Mouse (Mus musculus): Measurements from ENCODE around the gene Cyp4b1.
"Not testable (repeated sequence)": the region's sequence is repeated elsewhere in the genome, so short reads cannot be mapped to it uniquely, and the experiment has no call there.

Gene Cyp4b1

DNA sequence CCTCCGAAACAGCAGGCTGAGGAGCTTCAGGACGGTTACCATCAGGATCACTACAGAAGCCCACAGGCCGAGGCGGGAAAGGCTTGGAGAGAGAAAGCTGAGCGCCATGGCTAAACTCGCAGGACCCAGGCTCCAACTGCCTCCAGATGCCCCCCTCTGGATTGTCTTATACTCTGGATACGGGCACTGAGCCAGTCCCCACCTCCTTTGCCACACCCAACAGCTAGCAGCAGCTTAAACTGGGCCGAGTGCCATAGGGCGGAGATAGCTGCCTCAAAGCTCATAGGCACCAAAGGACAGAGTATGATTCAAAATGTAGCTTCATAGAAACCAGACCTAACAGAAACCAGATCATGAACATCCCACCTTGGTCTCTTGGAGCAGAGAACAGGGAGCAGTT lies at the start of gene Cyp4b1:
Cyp4b1 (minus strand) TSS at position 144 of the 400 bp plus-strand sequence.
- in situ Hi-C loops (cut with MboI; ENCODE audit: unreplicated experiment in 2 of 2), result no loop called here

DNA sequence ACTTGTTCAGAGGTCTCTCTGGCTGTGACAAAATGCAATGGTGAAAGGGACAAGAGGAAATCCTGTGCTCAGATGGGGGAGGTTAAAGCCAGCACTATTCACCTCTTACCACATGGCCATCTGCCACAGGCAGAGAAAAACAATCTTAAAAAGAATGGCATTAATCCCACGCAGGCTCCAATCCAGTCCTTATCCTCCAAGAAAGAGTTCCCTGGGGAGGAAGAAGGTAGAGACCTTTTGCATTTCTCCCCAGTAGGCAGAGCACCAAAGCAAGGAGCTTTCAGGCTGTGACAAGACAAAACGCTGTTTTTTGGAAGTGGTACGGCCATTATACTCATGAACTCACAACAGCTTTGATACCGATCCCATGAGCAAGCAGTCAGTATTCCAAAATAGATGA lies 38.8 kb upstream of the Cyp4b1 start:
- in situ Hi-C loops (cut with MboI; ENCODE audit: unreplicated experiment in 2 of 2), result no loop called here

DNA sequence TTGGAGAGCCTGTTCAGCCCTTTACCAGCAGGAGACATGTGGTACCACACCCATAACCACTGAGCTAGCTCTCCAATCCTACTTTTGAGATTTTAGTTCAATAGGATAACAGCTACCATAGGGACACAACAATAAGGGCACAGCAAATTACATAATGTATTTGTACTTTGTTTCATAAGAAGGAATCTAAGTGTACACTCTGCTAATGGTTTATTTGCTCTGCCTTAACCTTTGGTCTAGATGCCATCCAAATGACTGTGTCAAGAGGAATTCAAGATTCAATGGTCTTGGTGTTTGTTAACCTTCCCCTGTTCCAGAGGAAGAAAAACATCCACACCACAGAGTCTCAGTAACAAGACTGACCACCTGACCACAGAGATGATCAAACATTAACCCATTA lies 11.7 kb upstream of the Cyp4b1 start:
- in situ Hi-C loops (cut with MboI; ENCODE audit: unreplicated experiment in 2 of 2), result no loop called here

DNA sequence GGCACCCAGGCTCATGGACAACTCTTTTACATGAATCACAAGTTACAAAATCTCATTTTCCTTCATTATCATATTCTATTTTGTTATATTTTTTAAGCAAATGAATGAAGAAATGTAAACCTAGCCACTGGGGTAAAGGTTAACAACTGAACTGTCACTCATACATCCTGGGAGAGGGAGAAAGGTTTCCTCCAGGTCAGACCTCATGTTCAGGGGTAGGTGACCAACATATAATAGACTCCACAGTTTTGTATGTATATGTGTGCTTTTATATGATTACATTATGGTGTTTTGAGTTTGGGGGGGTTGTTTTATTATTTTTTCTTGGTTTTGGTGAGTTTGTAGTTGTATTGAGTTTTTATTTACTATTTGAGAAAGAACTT lies 10.3 kb upstream of the Cyp4b1 start:
- in situ Hi-C loops (cut with MboI; ENCODE audit: unreplicated experiment in 2 of 2), result no loop called here

DNA sequence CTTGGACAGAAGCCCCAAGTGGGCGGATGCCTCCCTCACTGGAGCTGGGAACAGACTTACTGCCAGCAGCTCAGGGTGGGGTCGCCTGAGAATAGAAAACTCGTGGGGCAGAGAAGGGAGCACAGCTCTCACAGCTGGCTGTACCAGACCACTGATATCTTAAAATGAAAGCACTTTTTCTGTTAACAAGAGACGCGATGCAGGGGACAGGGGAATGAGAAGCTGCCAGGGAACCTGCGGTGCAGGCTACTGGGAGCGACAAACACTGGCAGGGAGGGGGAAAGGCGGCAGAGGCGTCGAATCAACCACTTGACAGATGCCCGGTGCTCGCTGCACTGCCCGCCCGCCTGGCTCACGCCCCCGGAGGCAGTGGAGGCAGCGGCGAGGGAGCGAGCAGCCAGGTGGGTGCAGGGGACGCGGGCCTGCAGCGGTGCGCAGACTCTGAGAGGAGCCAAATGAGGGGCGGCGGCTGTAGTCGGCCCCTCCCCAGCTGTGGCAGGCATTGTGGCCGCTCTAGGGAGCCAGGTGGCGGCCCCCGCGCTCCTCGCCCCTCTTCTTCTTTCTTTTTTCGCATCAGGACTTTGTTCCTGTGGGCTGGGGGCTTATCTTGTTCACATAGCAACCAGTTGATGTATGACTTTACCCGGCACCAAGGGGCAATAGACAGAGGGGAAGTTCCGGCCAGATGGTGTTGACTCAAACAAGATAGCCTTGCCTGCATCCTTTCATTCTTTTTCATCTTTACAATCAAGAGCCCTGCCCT lies 9.8 kb upstream of the Cyp4b1 start:
- in situ Hi-C loops (cut with MboI; ENCODE audit: unreplicated experiment in 2 of 2), result no loop called here

DNA sequence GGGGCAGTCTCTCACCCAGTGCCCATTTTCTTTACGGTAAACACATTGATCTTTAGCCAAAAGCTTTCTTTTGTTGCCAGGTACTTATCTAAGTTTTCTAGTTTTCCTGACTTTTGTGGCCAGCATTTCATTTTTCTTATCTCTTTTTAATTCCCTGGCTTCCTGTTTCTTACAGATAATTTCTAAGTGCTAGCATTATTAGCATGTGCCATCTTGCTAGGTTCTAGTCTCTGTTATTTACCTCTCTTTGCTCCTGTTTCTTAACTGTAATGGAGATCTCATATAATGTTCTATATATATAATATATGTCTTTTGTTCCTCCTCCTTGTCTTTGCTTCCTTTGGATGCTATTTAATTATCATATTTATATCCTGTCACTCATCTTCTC lies 9.0 kb upstream of the Cyp4b1 start:
- in situ Hi-C loops (cut with MboI; ENCODE audit: unreplicated experiment in 2 of 2), result not testable (repeated sequence)

DNA sequence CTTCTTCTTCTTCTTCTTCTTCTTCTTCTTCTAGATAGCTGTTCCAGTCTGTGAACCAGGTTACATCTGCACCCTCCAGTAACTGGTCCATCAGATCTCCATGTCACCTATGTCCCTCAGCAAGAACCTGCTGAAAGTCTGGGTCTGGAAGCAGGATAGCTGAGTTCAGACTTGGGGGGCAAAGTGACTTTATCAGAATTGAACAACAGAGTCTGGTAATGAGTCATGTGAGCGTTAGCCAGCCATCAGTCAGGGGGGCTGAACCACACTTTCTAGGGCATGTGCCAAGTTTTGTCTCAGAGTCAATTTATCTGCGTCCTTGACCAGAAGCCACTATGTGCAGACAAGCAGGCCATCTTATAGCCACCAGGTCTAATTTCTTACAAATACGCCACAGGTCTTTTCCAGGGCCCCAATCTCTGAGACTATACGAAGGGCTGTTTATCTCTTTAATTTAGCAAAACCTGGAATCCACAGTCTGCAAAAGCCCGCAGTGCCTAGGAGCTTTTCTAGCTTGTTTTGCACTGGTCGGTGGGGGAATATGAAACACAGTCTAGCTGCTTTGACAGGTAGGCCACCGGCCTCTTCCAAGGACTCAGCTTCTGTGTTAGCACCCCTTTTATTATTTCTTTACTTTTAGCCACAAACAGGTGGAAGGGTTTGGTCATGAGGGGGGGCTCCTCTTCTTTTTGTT lies 8.5 kb upstream of the Cyp4b1 start:
- in situ Hi-C loops (cut with MboI; ENCODE audit: unreplicated experiment in 2 of 2), result not testable (repeated sequence)

DNA sequence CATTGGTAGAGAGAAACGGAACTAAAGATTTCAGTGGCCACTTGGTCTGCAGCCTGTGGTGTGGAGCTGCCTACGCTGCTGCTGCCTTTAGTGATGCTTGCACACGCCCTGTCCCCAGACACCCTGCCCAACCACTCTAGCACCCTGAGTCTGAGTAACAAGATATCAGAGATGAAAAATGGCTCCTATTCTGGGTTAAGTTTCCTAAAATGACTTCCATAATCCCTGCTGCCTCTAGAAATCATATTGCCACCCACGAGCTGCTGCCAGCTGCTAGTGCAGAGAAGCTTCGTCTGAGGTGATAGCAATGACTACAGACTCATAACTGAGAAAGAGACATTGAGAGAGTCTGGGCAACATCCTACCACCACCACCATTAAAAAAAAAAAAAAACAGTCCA lies 3.3 kb upstream of the Cyp4b1 start:
- in situ Hi-C loops (cut with MboI; ENCODE audit: unreplicated experiment in 2 of 2), result no loop called here

DNA sequence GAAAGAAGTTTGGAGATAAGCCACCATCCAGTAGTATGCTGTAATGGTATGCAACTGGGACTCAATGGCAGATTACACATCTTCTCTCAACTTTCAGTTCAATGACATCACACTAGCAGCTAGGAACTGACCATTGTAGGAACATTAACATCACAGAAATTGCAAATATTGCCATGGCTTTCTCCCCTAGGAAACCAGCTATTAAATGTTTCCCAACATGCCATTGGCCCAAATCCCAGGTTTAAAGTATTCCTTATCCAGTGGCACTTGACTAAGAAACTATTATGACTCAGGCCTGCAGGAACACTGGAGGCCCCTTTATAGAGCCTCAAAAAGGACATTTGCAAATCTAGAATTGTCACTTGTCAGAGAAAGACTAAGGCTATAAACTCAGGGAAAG lies 1.8 kb upstream of the Cyp4b1 start:
- in situ Hi-C loops (cut with MboI; ENCODE audit: unreplicated experiment in 2 of 2), result no loop called here

DNA sequence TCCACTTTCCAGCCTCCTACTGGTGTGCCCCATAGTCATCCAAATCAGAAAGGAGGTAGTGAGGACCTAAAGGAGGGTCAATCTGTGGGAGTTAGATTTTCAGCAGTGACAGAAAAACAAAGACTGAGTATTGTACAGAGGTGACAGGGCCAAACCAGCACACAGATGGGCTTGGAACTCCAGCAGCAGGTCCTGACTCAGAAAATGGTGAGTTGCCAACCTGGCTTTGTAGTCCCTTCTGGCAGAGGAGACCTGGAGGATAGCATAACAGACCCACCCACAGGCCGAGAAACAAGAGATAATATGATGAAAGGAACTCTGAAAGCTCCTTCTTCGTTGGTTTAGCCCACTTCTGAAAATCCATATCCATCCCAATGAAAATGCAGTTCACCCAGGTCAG lies 1.2 kb upstream of the Cyp4b1 start:
- in situ Hi-C loops (cut with MboI; ENCODE audit: unreplicated experiment in 2 of 2), result no loop called here

DNA sequence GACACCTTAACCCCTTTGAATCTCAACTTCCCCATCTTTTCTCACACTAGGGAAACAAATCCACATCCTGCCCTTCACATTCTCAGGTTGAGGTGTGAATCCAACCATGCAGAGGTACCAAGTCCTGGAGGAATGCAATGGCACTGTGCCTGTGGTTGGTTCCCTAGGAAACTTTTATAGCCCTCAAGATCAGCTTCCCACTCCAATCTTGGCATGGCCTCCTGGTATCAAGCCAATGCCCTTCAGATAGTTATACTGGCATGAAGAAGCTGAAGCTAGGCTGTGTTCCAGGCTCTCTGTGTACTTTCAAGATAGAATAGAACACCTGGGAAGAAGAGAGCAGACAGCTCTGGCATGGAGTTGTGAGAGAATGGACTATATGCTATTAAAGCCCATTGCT lies 2.2 kb downstream of the Cyp4b1 start:
- in situ Hi-C loops (cut with MboI; ENCODE audit: unreplicated experiment in 2 of 2), result no loop called here

DNA sequence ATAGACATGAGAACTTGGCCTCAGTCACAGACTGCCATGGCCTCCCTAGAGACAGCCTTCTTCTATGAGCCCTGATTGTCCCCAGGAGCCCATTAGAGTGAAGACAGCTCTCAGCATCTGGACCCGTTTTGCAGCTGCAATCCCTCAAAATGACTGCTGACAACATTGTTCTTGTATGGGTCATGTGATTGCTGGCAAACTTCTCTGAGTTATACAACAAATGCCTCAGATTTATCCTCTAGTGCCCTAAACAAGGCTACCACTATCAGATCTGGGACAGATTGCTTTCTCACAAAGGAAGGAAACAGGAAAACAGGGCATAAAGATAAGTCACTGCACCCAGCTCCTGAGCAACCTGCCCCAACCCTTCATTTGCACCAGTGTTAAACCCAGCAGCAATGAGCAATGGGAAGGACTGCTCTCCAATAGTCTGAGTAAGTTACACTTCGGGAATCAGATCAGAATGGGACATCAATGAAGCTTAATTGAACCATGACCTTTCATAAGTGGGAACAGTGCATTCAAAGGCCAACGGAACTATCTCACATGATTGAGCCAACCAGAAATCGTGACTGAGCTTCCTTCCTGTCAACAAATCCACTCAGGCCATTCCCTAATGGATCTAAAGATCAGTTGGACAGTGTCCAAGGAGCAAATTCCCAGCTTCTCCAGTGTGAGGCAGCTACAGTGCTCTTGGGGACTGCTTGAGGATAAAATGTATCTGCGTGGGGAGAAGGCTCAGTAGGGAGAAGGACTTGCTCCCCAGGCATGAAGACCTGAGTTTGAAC lies 4.4 kb downstream of the Cyp4b1 start:
- in situ Hi-C loops (cut with MboI; ENCODE audit: unreplicated experiment in 2 of 2), result no loop called here

DNA sequence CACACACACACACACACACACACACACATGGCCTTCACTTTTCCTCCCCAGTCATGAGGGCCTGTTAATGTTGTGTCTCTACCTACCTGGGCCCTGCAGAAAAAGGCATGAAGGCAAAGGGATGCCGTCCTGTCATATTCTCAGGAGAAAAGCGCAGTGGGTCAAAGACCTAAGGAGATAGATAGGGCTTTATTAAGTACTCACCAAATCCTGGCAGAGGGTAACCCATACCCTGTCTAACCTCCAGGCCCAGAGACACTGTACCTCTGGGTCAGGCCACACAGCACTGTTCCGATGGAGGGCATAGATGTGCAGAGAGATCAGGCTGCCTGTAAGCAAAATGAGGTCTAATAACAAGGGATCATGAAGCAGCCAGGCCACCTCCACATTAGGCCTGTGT lies 22.0 kb downstream of the Cyp4b1 start:
- in situ Hi-C loops (cut with MboI; ENCODE audit: unreplicated experiment in 2 of 2), result not testable (repeated sequence)

DNA sequence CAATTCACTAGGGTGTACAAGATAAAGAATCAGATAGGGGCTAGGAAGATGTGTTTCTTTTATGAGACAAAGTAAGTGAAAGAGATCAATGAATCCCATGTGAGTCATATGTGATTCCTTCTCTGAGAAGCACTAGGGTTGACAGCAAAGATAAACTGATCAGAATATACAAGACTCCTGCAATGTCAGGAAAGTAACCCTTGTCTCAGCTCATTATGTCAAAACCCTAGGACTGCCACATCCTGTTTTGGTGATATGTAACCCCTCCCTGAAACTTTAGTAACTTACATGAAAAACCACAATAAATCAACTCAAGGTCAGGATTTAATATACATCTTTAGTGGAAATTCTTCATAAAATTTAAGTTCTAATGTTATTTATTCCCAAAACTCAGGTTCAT lies 33.5 kb downstream of the Cyp4b1 start:
- in situ Hi-C loops (cut with MboI; ENCODE audit: unreplicated experiment in 2 of 2), result no loop called here

DNA sequence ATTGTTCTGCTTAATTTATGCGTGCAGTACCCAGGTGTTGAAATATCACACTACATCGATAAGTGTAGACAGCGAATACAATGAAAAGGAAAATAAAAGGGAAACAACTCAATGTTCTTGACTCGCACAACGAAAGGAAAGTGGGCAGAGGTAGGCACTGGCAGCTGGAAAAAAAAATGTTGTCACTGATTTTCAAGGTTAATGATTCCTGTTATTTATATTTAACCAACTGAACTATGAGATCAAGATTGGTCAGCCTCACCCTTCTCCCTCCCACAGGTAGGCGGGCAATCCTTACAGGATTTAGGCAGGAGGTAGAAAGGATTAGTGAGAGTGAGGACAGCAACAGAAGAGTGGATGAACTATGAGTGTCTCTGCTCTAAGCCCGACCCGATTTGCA lies 46.9 kb downstream of the Cyp4b1 start, which contains the start of gene Cyp4a32:
Cyp4a32 (plus strand) TSS at position 359 of the 400 bp plus-strand sequence.
- in situ Hi-C loops (cut with MboI; ENCODE audit: unreplicated experiment in 2 of 2), result not testable (repeated sequence)

DNA sequence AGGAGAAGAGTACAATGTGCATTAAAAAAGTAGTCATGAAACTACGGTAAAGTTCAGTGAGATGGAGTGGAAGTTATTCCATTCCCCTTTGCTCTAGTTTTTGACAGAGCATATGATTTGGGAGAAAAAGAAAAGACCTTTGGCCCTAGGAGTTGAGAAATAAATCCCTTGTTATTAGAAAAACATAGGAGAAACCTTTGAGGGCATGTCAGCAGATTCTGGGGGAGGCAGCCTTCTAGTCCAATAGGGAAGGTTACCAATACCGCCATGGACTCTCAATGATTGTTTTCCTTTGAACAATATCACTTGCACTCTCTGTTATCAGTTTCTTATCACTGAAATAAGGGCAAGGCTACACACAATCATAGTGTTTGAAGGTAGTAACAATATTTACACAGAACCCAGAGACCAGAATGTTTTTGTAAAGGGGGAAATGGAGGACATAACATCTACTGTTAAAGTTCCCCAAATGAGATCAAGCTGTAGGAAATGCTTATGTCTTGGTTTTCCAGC lies 50.6 kb downstream of the Cyp4b1 start:
- in situ Hi-C loops (cut with MboI; ENCODE audit: unreplicated experiment in 2 of 2), result no loop called here

DNA sequence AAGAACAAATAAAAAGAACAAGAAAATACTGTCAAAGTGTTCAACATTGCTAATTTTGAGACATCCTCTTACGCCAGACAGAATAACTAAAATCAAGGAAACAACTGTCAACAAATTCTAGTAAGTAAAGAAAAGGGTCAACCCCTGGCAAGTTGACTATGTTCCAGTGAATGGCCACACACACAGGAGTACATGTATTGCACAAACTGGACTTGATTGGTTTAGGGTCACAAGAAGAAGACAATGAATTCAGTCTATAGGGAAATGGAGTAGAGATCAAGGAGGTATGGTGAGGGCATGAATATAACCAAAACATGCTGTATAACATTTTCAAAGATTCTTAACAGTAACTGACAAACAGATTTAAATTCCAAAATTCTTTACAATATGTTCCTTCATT lies 51.2 kb downstream of the Cyp4b1 start:
- in situ Hi-C loops (cut with MboI; ENCODE audit: unreplicated experiment in 2 of 2), result no loop called here

DNA sequence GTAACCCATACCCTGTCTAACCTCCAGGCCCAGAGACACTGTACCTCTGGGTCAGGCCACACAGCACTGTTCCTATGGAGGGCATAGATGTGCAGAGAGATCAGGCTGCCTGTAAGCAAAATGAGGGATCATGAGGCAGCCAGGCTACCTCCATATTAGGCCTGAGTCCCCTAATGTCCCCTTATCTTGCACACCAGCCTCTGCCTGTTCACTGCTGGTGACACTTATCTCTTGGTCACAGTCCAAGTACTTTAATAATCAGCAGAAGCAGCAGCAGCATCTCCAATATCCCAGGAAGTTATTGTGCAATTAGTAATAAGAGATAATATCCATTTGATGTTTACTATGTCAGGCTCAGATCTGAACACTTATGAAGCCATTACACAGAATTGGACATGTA lies 64.5 kb downstream of the Cyp4b1 start:
- in situ Hi-C loops (cut with MboI; ENCODE audit: unreplicated experiment in 2 of 2), result no loop called here

DNA sequence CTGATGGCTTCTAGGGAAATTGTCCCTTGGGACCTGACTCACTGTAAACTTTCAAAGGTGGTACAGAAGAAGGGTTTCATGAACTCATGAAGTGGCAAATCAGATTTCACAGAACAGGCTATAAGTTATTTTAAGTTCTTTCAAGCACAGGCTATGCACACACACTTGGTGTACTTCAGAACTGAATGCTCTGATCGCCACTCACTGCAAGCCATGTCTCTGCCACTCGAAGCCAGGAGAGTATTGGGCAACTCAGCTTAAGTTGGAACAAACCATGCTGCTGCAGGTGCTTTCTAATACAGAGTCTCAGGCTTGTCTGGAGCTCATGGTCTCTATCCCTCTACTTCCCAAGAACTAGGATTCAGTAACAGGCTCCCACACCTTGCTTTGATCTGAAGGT lies 71.7 kb downstream of the Cyp4b1 start:
- in situ Hi-C loops (cut with MboI; ENCODE audit: unreplicated experiment in 2 of 2), result loop anchor here (5.0 kb wide), 2 partner anchors 43 to 47 kb away; no protein-coding TSS in a partner anchor

DNA sequence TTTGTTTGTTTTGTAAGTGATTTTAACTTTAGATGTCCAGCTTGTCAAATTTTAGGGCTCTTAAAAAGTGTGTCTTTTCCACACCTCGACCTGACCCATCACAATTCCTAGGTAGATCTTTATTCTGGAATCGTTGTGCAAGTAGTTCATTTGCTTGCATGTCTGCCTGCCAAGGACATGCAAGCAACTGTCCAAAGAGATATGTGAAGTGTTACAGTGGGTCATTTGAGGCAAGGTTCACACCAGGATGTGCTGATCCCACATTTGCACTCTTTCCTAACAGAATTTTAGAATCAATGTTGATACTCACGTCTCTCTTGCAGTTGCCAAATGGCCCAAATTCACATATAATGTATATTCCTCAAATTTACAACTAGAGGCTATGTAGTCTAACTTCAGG lies 72.3 kb downstream of the Cyp4b1 start:
- in situ Hi-C loops (cut with MboI; ENCODE audit: unreplicated experiment in 2 of 2), result loop anchor here (5.0 kb wide), 2 partner anchors 43 to 47 kb away; no protein-coding TSS in a partner anchor

Measured in v-Abl transformed pro-B cells (cell line).